Mouse (Mus musculus) liver (tissue): ENCODE results near the gene Inafm1.
"Not testable (repeated sequence)": the region's sequence is repeated elsewhere in the genome, so short reads cannot be mapped to it uniquely, and the experiment has no call there.

Experiments used
- DNase-seq: peaks from one replicate; pipeline ENCODE4 v3.0.0-alpha.2; 2020; ENCODE audit warnings: mixed read lengths

The Inafm1 gene

GRCm38 (mm10) chr7:16273081-16273765 lies at the start of gene Inafm1:
Inafm1 (minus strand) TSS chr7:16273617.
- peak; percentile 97 for DNase-seq

GRCm38 (mm10) chr7:16320479-16320878 lies 47.1 kb upstream of the Inafm1 start:
- no peak for DNase-seq

GRCm38 (mm10) chr7:16319216-16319615 lies 45.8 kb upstream of the Inafm1 start:
- no peak for DNase-seq

GRCm38 (mm10) chr7:16317094-16317493 lies 43.7 kb upstream of the Inafm1 start:
- DNase-seq: no peak

- DNase-seq: no peak
Measured at GRCm38 (mm10) chr7:16315222-16315759, 41.9 kb upstream of the Inafm1 start.

GRCm38 (mm10) chr7:16314221-16314775 lies 40.9 kb upstream of the Inafm1 start:
- no peak for DNase-seq

GRCm38 (mm10) chr7:16313481-16314220 lies 40.2 kb upstream of the Inafm1 start:
- peak; percentile 92 for DNase-seq

- DNase-seq: peak; percentile 79
Measured at GRCm38 (mm10) chr7:16312672-16313311, 39.4 kb upstream of the Inafm1 start.

- peak; percentile 60 for DNase-seq
Measured at GRCm38 (mm10) chr7:16312011-16312671, 38.7 kb upstream of the Inafm1 start.

- DNase-seq: peak; percentile 41
Measured at GRCm38 (mm10) chr7:16311453-16312004, 38.1 kb upstream of the Inafm1 start.

- peak; percentile 70 for DNase-seq
Measured at GRCm38 (mm10) chr7:16310521-16311452, 37.4 kb upstream of the Inafm1 start.

- peak; percentile 91 for DNase-seq
Measured at GRCm38 (mm10) chr7:16310020-16310520, 36.7 kb upstream of the Inafm1 start.

GRCm38 (mm10) chr7:16309318-16310019 lies 36.1 kb upstream of the Inafm1 start:
- DNase-seq: peak; percentile 94

GRCm38 (mm10) chr7:16308555-16309317 lies 35.3 kb upstream of the Inafm1 start:
- peak; percentile 21 for DNase-seq

GRCm38 (mm10) chr7:16308093-16308492 lies 34.7 kb upstream of the Inafm1 start, which contains the start of gene Bbc3:
Bbc3 (plus strand) TSS chr7:16308393.
- DNase-seq: not testable (repeated sequence)

GRCm38 (mm10) chr7:16307141-16307540 lies 33.7 kb upstream of the Inafm1 start:
- DNase-seq: not testable (repeated sequence)

GRCm38 (mm10) chr7:16299419-16300035 lies 26.1 kb upstream of the Inafm1 start:
- DNase-seq: peak; percentile 78

GRCm38 (mm10) chr7:16298927-16299326 lies 25.5 kb upstream of the Inafm1 start:
- no peak for DNase-seq

- no peak for DNase-seq
Measured at GRCm38 (mm10) chr7:16297616-16298015, 24.2 kb upstream of the Inafm1 start.
